Mouse (Mus musculus): Measurements from ENCODE around the gene Srd5a1.

Srd5a1 gene

GRCm38 (mm10) chr13:69536021-69536420 is 75.2 kb downstream of the Srd5a1 start:
- DNase-seq: no peak

- peak; percentile 100 for DNase-seq
Observed at GRCm38 (mm10) chr13:69534654-69535551, 76.3 kb downstream of the Srd5a1 start.

- no peak for DNase-seq
Observed at GRCm38 (mm10) chr13:69534334-69534653, 76.9 kb downstream of the Srd5a1 start, which contains the start of gene Tent4a. Gene Tent4a (minus strand): TSS chr13:69534617.

- peak; percentile 68 for DNase-seq
Observed at GRCm38 (mm10) chr13:69533405-69534333, 77.6 kb downstream of the Srd5a1 start, which contains the start of gene Nsun2. Gene Nsun2 (plus strand): TSS chr13:69533746.

GRCm38 (mm10) chr13:69532893-69533404 is 78.3 kb downstream of the Srd5a1 start:
- no peak for DNase-seq

- DNase-seq: no peak
Observed at GRCm38 (mm10) chr13:69532101-69532892, 78.9 kb downstream of the Srd5a1 start.

- DNase-seq: no peak
Observed at GRCm38 (mm10) chr13:69531431-69531830, 79.8 kb downstream of the Srd5a1 start.

GRCm38 (mm10) chr13:69530951-69531350 is 80.3 kb downstream of the Srd5a1 start:
- no peak for DNase-seq

GRCm38 (mm10) chr13:69530156-69530555 is 81.1 kb downstream of the Srd5a1 start:
- no peak for DNase-seq

- DNase-seq: no peak
Observed at GRCm38 (mm10) chr13:69528531-69528930, 82.7 kb downstream of the Srd5a1 start.

- DNase-seq: peak; percentile 80
Observed at GRCm38 (mm10) chr13:69525867-69526266, 85.4 kb downstream of the Srd5a1 start.

- peak; percentile 60 for DNase-seq
Observed at GRCm38 (mm10) chr13:69524158-69524530, 87.1 kb downstream of the Srd5a1 start.

Data from kidney, postnatal 14 days (tissue).